Mouse (Mus musculus) brain, embryonic 18.5 days (tissue): ENCODE data around the gene Gzmk.
"Not testable (repeated sequence)": the region's sequence is repeated elsewhere in the genome, so short reads cannot be mapped to it uniquely, and the experiment has no call there.

Source experiments
- DNase-seq: peaks from one replicate; pipeline ENCODE4 v3.0.0-alpha.2; 2012; ENCODE audit warnings: low read depth, low spot score

The Gzmk gene

GRCm38 (mm10) chr13:113225811-113226210 lies at the start of gene Gzmk:
Gzmk (minus strand) TSS chr13:113225908.
- peak; percentile 84 for DNase-seq

GRCm38 (mm10) chr13:113271189-113271588 lies 45.5 kb upstream of the Gzmk start:
- DNase-seq: no peak

- DNase-seq: peak; percentile 67
These were observed 44.4 kb upstream of the Gzmk start for GRCm38 (mm10) chr13:113269777-113270776.

- DNase-seq: no peak
These were observed 41.5 kb upstream of the Gzmk start for GRCm38 (mm10) chr13:113267204-113267603.

GRCm38 (mm10) chr13:113266495-113266951 lies 40.8 kb upstream of the Gzmk start:
- no peak for DNase-seq

- no peak for DNase-seq
These were observed 39.5 kb upstream of the Gzmk start for GRCm38 (mm10) chr13:113265257-113265656.

GRCm38 (mm10) chr13:113262822-113263221 lies 37.1 kb upstream of the Gzmk start:
- no peak for DNase-seq

GRCm38 (mm10) chr13:113259237-113259636 lies 33.5 kb upstream of the Gzmk start:
- DNase-seq: no peak

GRCm38 (mm10) chr13:113257190-113257589 lies 31.5 kb upstream of the Gzmk start:
- DNase-seq: no peak

GRCm38 (mm10) chr13:113256766-113257165 lies 31.1 kb upstream of the Gzmk start:
- DNase-seq: no peak

GRCm38 (mm10) chr13:113252580-113252979 lies 26.9 kb upstream of the Gzmk start:
- DNase-seq: not testable (repeated sequence)

GRCm38 (mm10) chr13:113245025-113245424 lies 19.3 kb upstream of the Gzmk start:
- no peak for DNase-seq

- DNase-seq: no peak
These were observed 16.4 kb upstream of the Gzmk start for GRCm38 (mm10) chr13:113242129-113242528.

GRCm38 (mm10) chr13:113227666-113228463 lies 2.2 kb upstream of the Gzmk start:
- DNase-seq: no peak

GRCm38 (mm10) chr13:113227076-113227475 lies 1.4 kb upstream of the Gzmk start:
- no peak for DNase-seq

GRCm38 (mm10) chr13:113224105-113224504 lies 1.6 kb downstream of the Gzmk start:
- no peak for DNase-seq

- DNase-seq: no peak
These were observed 3.9 kb downstream of the Gzmk start for GRCm38 (mm10) chr13:113221851-113222250.

- DNase-seq: no peak
These were observed 11.8 kb downstream of the Gzmk start for GRCm38 (mm10) chr13:113213865-113214264.

GRCm38 (mm10) chr13:113212401-113212800 lies 13.3 kb downstream of the Gzmk start:
- DNase-seq: no peak

- DNase-seq: no peak
These were observed 14.4 kb downstream of the Gzmk start for GRCm38 (mm10) chr13:113211345-113211744.

GRCm38 (mm10) chr13:113209624-113210023 lies 16.1 kb downstream of the Gzmk start, which contains the start of gene Esm1:
Esm1 (plus strand) TSS chr13:113209659.
- DNase-seq: no peak

GRCm38 (mm10) chr13:113205346-113205745 lies 20.4 kb downstream of the Gzmk start:
- no peak for DNase-seq
